Mouse (Mus musculus) cerebellum, adult 18-20 months (tissue): ENCODE measurements around the gene Mindy3.
"Not testable (repeated sequence)": the region's sequence is repeated elsewhere in the genome, so short reads cannot be mapped to it uniquely, and the experiment has no call there.

Source experiments
- DNase-seq, 2 experiments: peaks; one replicate each; pipeline ENCODE4 v3.0.0; 2021

Gene Mindy3

DNA sequence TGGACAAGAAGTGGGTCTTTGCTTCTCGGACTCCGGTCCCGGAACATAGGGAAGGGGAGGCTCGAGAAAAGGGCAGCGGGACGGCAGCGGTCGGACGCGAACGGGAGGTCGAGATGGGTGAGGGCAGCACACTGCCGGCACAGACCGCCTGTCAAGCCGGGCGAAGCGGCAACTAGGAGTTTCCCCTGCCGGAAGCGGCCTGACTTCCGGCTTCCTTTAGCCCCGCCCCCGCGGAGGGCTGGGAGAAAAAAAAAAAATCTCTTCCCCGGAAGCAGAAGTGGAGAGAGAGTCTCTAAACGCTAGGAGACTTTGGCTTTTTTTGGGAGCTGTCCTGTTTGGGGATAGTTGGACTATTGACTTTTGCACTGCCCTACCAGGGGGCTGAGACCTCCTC, at the start of gene Mindy3:
Gene Mindy3, minus strand, starts transcription at position 209 of the 394 bp plus-strand sequence.
- DNase-seq: peak; percentile 85 to 87

DNA sequence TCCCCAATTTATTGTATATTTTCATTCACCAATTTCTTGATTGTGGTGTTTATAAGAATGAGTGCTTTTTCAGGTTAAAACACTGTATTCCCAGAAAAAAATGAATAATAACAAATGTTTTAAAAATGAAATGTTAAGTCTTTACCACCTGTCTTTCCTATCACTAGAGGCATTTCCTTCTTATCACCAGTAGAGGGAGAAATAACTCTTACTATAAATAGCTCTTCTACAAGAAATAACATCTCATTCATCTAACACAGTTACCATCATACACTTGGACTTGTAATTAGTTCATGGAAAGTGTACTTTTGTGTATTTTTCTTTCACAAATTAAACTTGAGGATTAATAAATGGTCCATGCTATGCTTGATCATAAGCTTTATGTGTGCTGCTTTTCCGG, 40.5 kb upstream of the Mindy3 start:
- no peak for DNase-seq

DNA sequence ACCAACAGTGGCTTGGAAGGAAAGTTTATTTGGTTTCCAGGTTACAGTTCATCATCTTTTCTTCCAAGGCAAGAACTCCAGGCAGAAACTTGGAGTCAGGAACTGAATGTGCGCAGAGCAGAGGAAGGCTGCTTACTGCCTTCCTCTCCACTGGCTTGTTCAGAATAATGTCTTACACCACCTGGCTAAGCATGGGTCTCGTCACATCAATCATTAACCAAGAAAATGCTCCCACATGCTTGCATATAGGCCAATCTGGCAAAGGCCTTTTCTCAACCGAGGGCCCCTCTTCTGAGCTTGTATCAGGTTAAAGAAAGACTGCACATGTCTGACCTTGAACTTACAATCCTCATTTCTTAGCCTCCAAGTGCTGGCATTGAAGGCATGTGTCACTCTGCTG, 30.8 kb upstream of the Mindy3 start:
- no peak for DNase-seq

DNA sequence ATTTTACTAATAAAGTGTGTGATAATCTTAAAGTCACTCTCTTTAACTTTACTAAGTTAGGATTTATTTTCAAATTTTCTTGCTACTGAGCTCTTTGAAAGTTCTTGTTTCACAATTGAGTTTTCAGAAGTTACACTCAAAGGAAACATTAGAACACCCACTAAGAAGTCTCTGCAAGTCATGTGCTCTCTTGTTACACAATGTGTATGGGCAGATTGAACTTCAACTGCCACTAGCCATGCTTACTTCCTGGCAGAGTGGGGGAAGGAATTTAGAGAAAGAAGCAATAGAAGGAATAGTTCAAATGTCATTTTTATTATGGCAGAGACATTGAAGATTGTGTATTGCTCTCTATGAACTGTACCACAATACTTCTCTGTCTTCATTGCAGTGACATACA, 20.9 kb upstream of the Mindy3 start:
- no peak for DNase-seq

- DNase-seq: no peak
These were observed 20.3 kb upstream of the Mindy3 start for GRCm38 (mm10) chr2:12439543-12439942.

- DNase-seq: no peak
These were observed 18.9 kb upstream of the Mindy3 start for GRCm38 (mm10) chr2:12438181-12438580.

DNA sequence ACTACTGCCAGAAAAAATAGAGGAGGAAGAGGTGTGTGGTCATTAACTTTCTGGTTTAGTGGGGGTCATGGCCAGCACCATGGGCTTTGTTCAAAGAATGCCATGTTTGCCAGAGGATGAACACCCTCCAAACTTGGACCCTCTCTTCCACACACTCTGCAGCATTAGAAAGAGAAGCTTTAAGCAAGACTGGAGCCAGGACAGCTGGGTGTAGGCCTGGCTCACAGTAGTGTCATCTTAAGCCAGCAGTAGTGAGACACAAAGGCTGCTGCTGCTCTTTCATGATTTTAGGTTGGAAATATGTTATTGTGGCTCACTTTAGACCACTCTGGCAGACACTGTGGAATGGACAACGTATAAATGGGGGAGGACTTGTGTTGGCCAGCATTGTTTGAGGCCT, 12.8 kb upstream of the Mindy3 start:
- no peak for DNase-seq

DNA sequence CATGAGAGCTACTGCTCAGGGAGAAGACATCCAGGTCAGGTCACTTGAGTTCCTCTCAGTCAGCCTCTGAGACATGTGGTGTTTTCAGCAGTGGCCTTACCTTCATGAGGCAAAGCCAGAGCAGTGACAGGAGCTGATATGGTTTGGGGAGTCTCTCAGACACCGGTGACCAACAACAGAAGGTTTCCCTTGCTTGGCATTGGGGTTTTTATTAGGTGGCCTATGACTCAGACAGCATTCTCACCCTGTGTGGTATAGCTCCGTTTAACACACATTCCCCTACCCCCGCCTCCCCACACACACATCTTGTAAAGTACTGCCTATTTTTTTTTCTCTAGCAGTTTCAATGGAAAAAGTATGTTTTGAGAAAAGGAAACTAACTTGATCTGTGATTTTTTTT, 5.1 kb upstream of the Mindy3 start:
- no peak for DNase-seq

DNA sequence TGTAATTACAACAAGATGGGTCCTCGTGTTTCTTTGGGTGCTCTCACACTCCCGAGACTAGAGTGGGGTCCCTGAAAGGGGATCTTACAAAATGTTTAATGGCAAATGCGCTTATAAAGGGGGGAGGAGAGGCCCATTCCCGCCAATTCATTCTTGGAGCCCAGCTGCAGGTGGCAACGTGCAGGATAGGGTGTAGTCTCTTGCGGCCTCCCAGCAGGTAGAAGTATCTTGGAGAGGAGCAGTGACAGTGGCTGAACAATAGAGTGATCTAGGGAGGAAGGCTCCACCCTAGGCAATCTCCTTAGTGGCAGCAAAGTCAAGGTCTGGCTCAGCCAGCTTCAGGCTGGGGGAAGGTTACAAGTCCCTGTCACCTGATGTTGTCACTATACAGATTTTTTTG, 4.2 kb upstream of the Mindy3 start:
- DNase-seq: not testable (repeated sequence)

- DNase-seq: no peak
These were observed 572 bp downstream of the Mindy3 start for GRCm38 (mm10) chr2:12418534-12419261.

DNA sequence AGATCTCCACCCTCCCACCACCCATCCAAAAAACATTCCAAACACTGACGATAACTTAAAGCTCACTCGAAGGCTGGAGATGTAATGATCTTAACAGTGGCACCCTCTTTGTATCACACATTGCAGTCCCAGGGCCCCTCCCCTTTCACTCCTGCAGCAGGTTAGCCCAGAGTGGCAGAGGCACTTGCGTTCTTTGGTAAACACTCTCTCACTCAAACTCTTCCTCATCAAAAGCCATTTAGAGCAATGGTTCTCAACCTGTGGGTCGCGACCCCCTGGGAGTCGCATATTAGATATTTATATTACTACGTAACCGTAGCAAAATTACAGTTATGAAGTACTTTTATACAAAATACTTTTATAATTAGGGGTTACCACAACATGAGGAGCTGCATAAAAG, 1.1 kb downstream of the Mindy3 start:
- DNase-seq: peak in 1 of 2 experiments; percentile 11

GRCm38 (mm10) chr2:12412309-12412708, 7.0 kb downstream of the Mindy3 start:
- no peak for DNase-seq

DNA sequence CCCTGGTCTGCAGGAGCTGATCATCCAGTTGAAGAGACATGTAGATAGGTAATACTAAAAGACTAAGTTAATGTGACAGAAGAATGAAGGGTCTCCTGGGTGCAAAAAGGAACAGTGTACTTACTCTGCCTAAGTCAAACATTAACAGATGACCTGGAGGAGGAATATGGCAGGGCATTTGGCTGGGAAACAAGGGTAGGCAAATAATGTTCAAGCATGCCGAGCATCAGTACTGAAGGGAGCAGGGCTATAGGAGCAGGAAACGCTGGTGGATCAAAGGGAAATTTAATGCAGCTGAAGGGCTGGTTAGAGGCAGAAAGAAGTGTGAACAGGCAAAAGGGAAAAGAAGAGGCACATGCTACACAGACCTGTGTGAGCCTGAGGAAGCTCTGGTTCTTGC, 8.1 kb downstream of the Mindy3 start:
- no peak for DNase-seq

GRCm38 (mm10) chr2:12406737-12407136, 12.5 kb downstream of the Mindy3 start:
- DNase-seq: no peak

DNA sequence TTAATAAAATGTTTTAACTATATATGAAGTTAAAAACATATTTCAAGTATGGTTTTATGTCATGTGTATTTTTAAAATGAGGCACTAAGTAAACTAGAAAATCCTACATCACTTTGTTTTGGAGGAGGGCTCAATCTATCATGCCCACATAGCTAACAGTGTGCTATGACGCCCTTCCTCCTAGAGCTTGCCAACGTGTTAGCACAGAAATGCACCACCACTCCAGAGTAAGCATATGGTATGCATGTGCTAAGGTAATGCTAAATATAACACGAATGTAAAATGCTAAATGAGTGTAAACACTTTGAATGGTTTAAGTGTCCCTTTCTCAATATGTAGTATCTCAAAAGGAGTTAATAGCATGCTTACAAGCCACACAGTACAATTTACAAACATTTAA, 16.8 kb downstream of the Mindy3 start:
- no peak for DNase-seq

GRCm38 (mm10) chr2:12401137-12401536, 18.1 kb downstream of the Mindy3 start:
- DNase-seq: no peak

DNA sequence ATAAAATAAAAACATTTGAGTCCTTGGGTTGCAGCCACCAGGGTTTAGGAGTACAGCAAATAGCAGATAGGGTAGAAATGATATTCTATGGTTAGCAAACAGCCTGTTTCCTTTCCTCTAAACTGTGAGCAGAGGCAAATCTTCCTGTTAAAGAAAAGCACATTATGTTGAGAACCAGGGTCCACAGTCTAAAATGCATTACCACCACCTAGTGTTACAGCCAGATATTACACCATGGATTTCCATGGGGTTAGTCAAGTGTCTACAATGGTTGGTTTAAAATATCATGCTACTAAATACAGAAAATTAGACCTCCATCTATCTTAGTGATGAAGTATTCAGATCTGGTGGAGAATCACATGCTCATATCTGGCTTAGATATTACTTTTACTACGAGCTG, 30.2 kb downstream of the Mindy3 start:
- DNase-seq: peak; percentile 11 to 12

DNA sequence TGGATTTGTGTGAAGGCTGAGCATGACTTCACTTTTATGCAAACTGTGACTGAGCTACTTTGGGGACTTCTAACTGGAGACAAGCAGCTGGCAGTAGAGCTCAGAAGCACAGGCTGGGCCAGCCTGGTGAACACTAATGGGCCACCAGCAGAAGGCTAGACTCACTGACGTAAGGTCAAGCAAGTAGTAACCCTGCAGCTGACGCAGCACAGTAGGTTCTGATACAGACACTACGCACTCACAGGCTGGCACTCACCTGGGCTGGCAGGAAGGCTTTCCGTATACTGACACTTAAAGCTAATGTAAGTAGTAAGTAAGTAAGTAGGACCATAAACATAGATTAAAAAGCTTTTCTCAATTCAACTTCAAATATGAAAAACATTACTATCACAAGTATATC, 30.7 kb downstream of the Mindy3 start:
- DNase-seq: no peak

- DNase-seq: no peak
These were observed 34.9 kb downstream of the Mindy3 start for GRCm38 (mm10) chr2:12384389-12384788.

GRCm38 (mm10) chr2:12382650-12383049, 36.6 kb downstream of the Mindy3 start:
- no peak for DNase-seq

GRCm38 (mm10) chr2:12380233-12380632, 39.0 kb downstream of the Mindy3 start:
- no peak for DNase-seq

DNA sequence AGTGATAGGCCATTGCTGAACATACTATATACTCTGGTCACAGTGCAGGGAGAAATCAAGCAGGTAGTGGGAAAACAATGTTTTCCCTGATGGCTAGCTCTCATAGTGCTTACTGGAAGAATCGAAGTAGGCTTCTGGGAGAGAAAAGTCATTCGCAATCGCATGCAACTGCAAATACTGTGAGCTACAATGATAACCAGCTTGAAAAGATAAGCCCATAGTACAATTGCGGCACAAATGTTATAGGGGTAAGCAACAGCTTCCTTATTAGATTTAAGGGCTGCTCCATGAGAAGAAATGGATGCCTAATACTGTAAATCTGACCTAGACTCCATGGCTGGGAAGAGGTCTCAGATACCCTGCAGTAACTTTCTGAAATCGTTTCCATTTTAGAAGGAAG, 40.7 kb downstream of the Mindy3 start:
- no peak for DNase-seq

GRCm38 (mm10) chr2:12377024-12377423, 42.2 kb downstream of the Mindy3 start:
- DNase-seq: no peak

GRCm38 (mm10) chr2:12372883-12373282, 46.4 kb downstream of the Mindy3 start:
- no peak for DNase-seq

GRCm38 (mm10) chr2:12371401-12371800, 47.9 kb downstream of the Mindy3 start:
- DNase-seq: no peak
